Mouse (Mus musculus) megakaryocyte, embryonic 14.5 days (primary cell): Measurements from ENCODE around the gene 2310061N02Rik.

ENCODE experiments used
- FLI1 ChIP-seq: IDR thresholded peaks from 2 replicates; pipeline ENCODE4 v1.6.1; 2012; ENCODE audit warnings: low read length, inconsistent platforms, mixed read lengths
- GATA1 ChIP-seq: IDR thresholded peaks from 3 replicates; pipeline ENCODE4 v1.6.1; 2012; ENCODE audit warnings: mixed read lengths, low read length, inconsistent platforms, borderline replicate concordance

DNA sequence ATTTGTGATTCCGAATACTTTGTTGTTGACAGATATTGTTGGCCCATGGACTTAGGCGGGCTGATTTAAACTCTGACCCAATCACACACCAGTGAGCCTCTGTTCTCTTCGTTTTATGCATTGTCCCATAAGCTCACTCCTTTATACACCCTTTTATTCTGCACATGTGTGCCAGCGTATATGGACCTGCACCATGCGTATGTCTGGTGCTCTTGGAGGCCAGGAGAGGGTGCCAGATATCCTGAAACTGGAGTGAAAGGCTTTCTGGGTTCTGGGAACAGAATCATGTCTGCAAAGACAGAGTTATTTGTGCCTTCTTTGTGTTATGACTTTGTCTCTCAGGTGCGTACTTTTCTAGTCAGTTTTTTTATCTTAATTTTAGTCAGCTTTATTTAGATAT lies 3.5 kb upstream of the 2310061N02Rik start:
- TF ChIP-seq GATA1, result no peak
- no peak for TF ChIP-seq FLI1
